Mouse (Mus musculus) MEL (cell line): Measurements from ENCODE around the gene Setd5. TPM values are rescaled to one million over a fixed set of nuclear protein-coding genes. Genes with fewer than 3 reads are reported as not detected.

Experiments
- DNase-seq: peaks from one replicate; pipeline ENCODE4 v3.0.0; 2011; ENCODE audit warnings: low read depth, low spot score
- H3K27ac ChIP-seq: 2 replicates; pipeline ENCODE4 v1.5.1; 2012; ENCODE audit warnings: low read depth, mild to moderate bottlenecking, control low read depth, low read length, moderate library complexity; ENCODE audit not compliant: control insufficient read depth
- H3K27me3 ChIP-seq, 2 experiments: fragments of 150-350 bp in 1 of 2; sonication (generic) in 1 of 2; 2 replicates each; pipeline ENCODE4 v1.6.1; 2012; ENCODE audit warnings: low read length in 2 of 2, mild to moderate bottlenecking in 2 of 2, improper control_type of control experiment in 1 of 2, moderate library complexity in 1 of 2; ENCODE audit not compliant: insufficient read depth in 2 of 2, control insufficient read depth in 1 of 2
- H3K36me3 ChIP-seq, 2 experiments: 2 replicates each; pipeline ENCODE4 v1.6.1; 2012 to 2014; ENCODE audit warnings: low read length in 2 of 2, improper control_type of control experiment in 1 of 2, inconsistent platforms in 1 of 2, mild to moderate bottlenecking in 1 of 2; ENCODE audit not compliant: insufficient read depth in 2 of 2, control insufficient read depth in 1 of 2
- H3K4me1 ChIP-seq, 2 experiments: fragments of 150-350 bp in 1 of 2; sonication (generic) in 1 of 2; 2 replicates each; pipeline ENCODE4 v1.6.1; 2012; ENCODE audit warnings: low read length in 2 of 2, improper control_type of control experiment in 1 of 2, mild to moderate bottlenecking in 1 of 2; ENCODE audit not compliant: insufficient read depth in 2 of 2, control insufficient read depth in 1 of 2
- H3K4me3 ChIP-seq, 2 experiments: fragments of 150-350 bp in 1 of 2; sonication (generic) in 1 of 2; 2 replicates each; pipeline ENCODE4 v1.5.1; 2012; ENCODE audit warnings: low read depth in 2 of 2, low read length in 2 of 2, mild to moderate bottlenecking in 2 of 2, moderate library complexity in 2 of 2, control low read depth in 1 of 2, improper control_type of control experiment in 1 of 2; ENCODE audit not compliant: control insufficient read depth in 1 of 2, insufficient read depth in 1 of 2
- H3K79me2 ChIP-seq: 2 replicates; pipeline ENCODE4 v1.6.1; 2012; ENCODE audit warnings: mild to moderate bottlenecking, low read length, moderate library complexity; ENCODE audit not compliant: control insufficient read depth, poor library complexity, insufficient read depth
- H3K9ac ChIP-seq: 2 replicates; pipeline ENCODE4 v1.6.1; 2012; ENCODE audit warnings: low read depth, mild to moderate bottlenecking, control low read depth, low read length, moderate library complexity; ENCODE audit not compliant: control insufficient read depth, poor library complexity, severe bottlenecking
- H3K9me3 ChIP-seq: fragments of 150-350 bp; sonication (generic); replicated peaks from 2 replicates; pipeline ENCODE4 v1.6.1; 2012; ENCODE audit warnings: mild to moderate bottlenecking, low read length, improper control_type of control experiment, moderate library complexity; ENCODE audit not compliant: insufficient read depth
- CTCF ChIP-seq, 3 experiments: IDR thresholded peaks in 2 of 3; conservative IDR thresholded peaks in 1 of 3; 2 replicates each; pipeline ENCODE4 v1.5.1; 2011 to 2012; ENCODE audit warnings: low read length in 3 of 3, low read depth in 2 of 3, mild to moderate bottlenecking in 2 of 3, improper control_type of control experiment in 1 of 3, inconsistent platforms in 1 of 3, mixed read lengths in 1 of 3, moderate library complexity in 1 of 3; ENCODE audit not compliant: control insufficient read depth in 1 of 3, insufficient read depth in 1 of 3, poor library complexity in 1 of 3, severe bottlenecking in 1 of 3
- ELF1 ChIP-seq: IDR thresholded peaks from 2 replicates; pipeline ENCODE4 v1.6.1; 2014; ENCODE audit warnings: low read depth, mild to moderate bottlenecking, inconsistent platforms, low read length, improper control_type of control experiment, moderate library complexity
- GATA1 ChIP-seq: IDR thresholded peaks from 2 replicates; pipeline ENCODE4 v1.6.1; 2011; ENCODE audit warnings: low read depth, low read length, improper control_type of control experiment
- JUND ChIP-seq: IDR thresholded peaks from 2 replicates; pipeline ENCODE4 v1.6.1; 2011; ENCODE audit warnings: low read depth, mild to moderate bottlenecking, improper control_type of control experiment, low read length
- MAFK ChIP-seq: IDR thresholded peaks from 2 replicates; pipeline ENCODE4 v1.6.1; 2011; ENCODE audit warnings: low read depth, mild to moderate bottlenecking, low read length, improper control_type of control experiment, borderline replicate concordance
- MYC ChIP-seq: IDR thresholded peaks from 2 replicates; pipeline ENCODE4 v1.6.1; 2011; ENCODE audit warnings: low read depth, mild to moderate bottlenecking, low read length, improper control_type of control experiment, moderate library complexity
- NELFE ChIP-seq: IDR thresholded peaks from 2 replicates; pipeline ENCODE4 v1.6.1; 2011; ENCODE audit warnings: low read depth, low read length, improper control_type of control experiment
- POLR2AphosphoS2 ChIP-seq: IDR thresholded peaks from 2 replicates; pipeline ENCODE4 v1.6.1; 2011; ENCODE audit warnings: low read length, improper control_type of control experiment
- RAD21 ChIP-seq: IDR thresholded peaks from 2 replicates; pipeline ENCODE4 v1.6.1; 2011; ENCODE audit warnings: mild to moderate bottlenecking, low read depth, low read length, improper control_type of control experiment
- RCOR1 ChIP-seq: IDR thresholded peaks from 2 replicates; pipeline ENCODE4 v1.6.1; 2012; ENCODE audit warnings: low read depth, mild to moderate bottlenecking, inconsistent platforms, low read length, improper control_type of control experiment
- SMC3 ChIP-seq: IDR thresholded peaks from 2 replicates; pipeline ENCODE4 v1.6.1; 2011; ENCODE audit warnings: low read depth, low read length, improper control_type of control experiment
- TAL1 ChIP-seq: IDR thresholded peaks from 2 replicates; pipeline ENCODE4 v1.6.1; 2012; ENCODE audit warnings: mild to moderate bottlenecking, inconsistent platforms, low read length, moderate library complexity, mixed read lengths
- TCF12 ChIP-seq: IDR thresholded peaks from 2 replicates; pipeline ENCODE4 v1.6.1; 2014; ENCODE audit warnings: low read depth, mild to moderate bottlenecking, inconsistent platforms, low read length, improper control_type of control experiment, moderate library complexity
- UBTF ChIP-seq: IDR thresholded peaks from 2 replicates; pipeline ENCODE4 v1.6.1; 2012; ENCODE audit warnings: low read depth, mild to moderate bottlenecking, inconsistent platforms, low read length, improper control_type of control experiment, moderate library complexity, borderline replicate concordance; ENCODE audit not compliant: insufficient read depth
- USF1 ChIP-seq: IDR thresholded peaks from 2 replicates; pipeline ENCODE4 v1.6.1; 2014; ENCODE audit warnings: low read depth, mild to moderate bottlenecking, inconsistent platforms, low read length, improper control_type of control experiment, moderate library complexity
- USF2 ChIP-seq, 2 experiments: IDR thresholded peaks; 2 replicates each; pipeline ENCODE4 v1.6.1; 2011 to 2012; ENCODE audit warnings: improper control_type of control experiment in 2 of 2, low read length in 2 of 2, borderline replicate concordance in 1 of 2, inconsistent platforms in 1 of 2, low read depth in 1 of 2, mild to moderate bottlenecking in 1 of 2; ENCODE audit not compliant: insufficient read depth in 1 of 2
- ZC3H11A ChIP-seq: IDR thresholded peaks from 2 replicates; pipeline ENCODE4 v1.6.1; 2012; ENCODE audit warnings: low read depth, mild to moderate bottlenecking, inconsistent platforms, low read length, improper control_type of control experiment
- ZKSCAN1 ChIP-seq: IDR thresholded peaks from 2 replicates; pipeline ENCODE4 v1.6.1; 2012; ENCODE audit warnings: low read depth, mild to moderate bottlenecking, inconsistent platforms, low read length, improper control_type of control experiment, moderate library complexity
- ZMIZ1 ChIP-seq: IDR thresholded peaks from 2 replicates; pipeline ENCODE4 v1.6.1; 2012; ENCODE audit warnings: low read depth, mild to moderate bottlenecking, inconsistent platforms, low read length, improper control_type of control experiment, moderate library complexity
- ZNF384 ChIP-seq: IDR thresholded peaks from 2 replicates; pipeline ENCODE4 v1.6.1; 2012; ENCODE audit warnings: low read depth, mild to moderate bottlenecking, inconsistent platforms, low read length, improper control_type of control experiment
- polyA plus RNA-seq, 2 experiments: library from polyadenylated mRNA; stranded (reverse) in 1 of 2; unstranded in 1 of 2; fragments of >175 nt in 1 of 2; fragments of >200 nt in 1 of 2; gene quantifications; 2 replicates each; pipeline versions ENCODE4 v1.2.1 to v1.2.4; 2012; ENCODE audit warnings: low replicate concordance in 2 of 2, low read depth in 1 of 2; ENCODE audit not compliant: insufficient read length in 2 of 2, insufficient read depth in 1 of 2, missing spikeins in 1 of 2
- total RNA-seq: library from RNA; depleted of rRNA; stranded (reverse); fragments of 300-350 nt; gene quantifications from 2 replicates; pipeline ENCODE4 v1.2.3, GENCODE M21; 2012

Setd5 gene
- total and polyA plus RNA-seq, 3 experiments: 43.5 to 185 (median 80.2) TPM

DNA sequence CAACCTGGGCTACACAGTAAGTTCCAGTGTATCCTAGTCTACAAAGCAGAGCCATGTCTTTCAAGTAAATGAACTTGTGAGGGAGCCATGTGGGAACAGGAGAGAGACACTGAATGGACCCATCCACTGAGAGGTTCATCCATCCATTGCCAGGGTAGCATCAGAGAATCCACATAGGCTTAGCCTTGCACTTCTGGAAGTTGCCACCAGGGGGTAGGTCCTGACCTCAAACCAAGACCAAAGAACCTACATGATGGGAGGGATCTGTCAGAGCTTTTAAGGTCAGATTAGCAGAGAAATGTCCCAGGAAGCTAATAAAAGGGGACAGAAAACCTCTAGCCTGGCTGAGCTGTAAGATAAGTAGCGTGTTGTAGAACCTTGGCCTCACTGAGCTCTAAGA lies 95.4 kb downstream of the Setd5 start:
- H3K27me3 ChIP-seq: no peaks in the 10 kb centered on the region
- no peaks in the 10 kb centered on the region; a peak in 1 of 4 replicates for H3K36me3 ChIP-seq
- no peak overlapping the region for H3K9ac ChIP-seq
- no peaks in the 10 kb centered on the region for H3K79me2 ChIP-seq
- H3K4me3 ChIP-seq: no peak overlapping the region
- H3K9me3 ChIP-seq: no peaks in the 10 kb centered on the region
- TF ChIP-seq ELF1 (no peak), CTCF (IDR thresholded peaks at IDR 0.05 in 2 of 3, conservative IDR thresholded peaks at IDR 0.05 in 1 of 3; ENCODE audit: control insufficient read depth in 1 of 3, insufficient read depth in 1 of 3, low read depth in 2 of 3, low read length in 3 of 3, poor library complexity in 1 of 3, severe bottlenecking in 1 of 3) (peak; percentile 70 to 96 (median 82)), USF1 (no peak), ZC3H11A (peak; percentile 76), RCOR1 (no peak), RAD21 (peak; percentile 79), SMC3 (peak; percentile 77)
- DNase-seq: peak; percentile 81
- 0 out of 4 replicates have a peak, but pooled peaks cover 0 to under 1% of the 10 kb centered on the region in 2 experiments for H3K4me1 ChIP-seq
- H3K27ac ChIP-seq: no peak overlapping the region

DNA sequence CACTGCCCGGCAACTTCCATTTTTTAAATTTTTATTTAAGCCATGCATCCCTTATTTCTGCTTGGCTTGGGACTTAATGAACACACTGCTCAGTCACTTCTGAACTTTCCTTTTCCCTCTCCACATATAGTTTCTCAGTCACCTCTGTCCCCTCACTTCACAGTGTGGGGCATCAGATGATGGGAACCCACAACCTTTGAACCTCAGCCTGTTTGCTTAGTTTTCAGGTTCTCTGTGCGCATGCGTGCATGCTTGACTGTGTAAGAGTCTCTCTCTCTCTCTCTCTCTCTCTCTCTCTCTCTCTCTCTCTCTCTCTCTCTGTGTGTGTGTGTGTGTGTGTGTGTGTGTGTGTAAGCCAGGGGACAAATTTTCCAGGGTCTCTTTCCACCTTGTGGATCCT lies 98.3 kb downstream of the Setd5 start:
- Histone ChIP-seq H3K9me3 (no peaks in the 10 kb centered on the region), H3K9ac (no peak overlapping the region), H3K36me3 (no peaks in the 10 kb centered on the region), H3K27me3 (peaks cover 0 to 6% of the 10 kb centered on the region in 2 experiments; a peak in 2 of 4 replicates), H3K4me3 (no peak overlapping the region), H3K79me2 (no peaks in the 10 kb centered on the region), H3K27ac (no peak overlapping the region), H3K4me1 (no peaks in the 10 kb centered on the region)
- no peak for DNase-seq
- TF ChIP-seq ZNF384 (no peak), ZC3H11A (no peak), NELFE (no peak), RAD21 (no peak), ZKSCAN1 (no peak), POLR2AphosphoS2 (no peak), TAL1 (no peak), ZMIZ1 (no peak), JUND (no peak), UBTF (no peak), USF2 (IDR thresholded peaks at IDR 0.05; ENCODE audit: borderline replicate concordance in 1 of 2, insufficient read depth in 1 of 2, low read depth in 1 of 2, low read length in 2 of 2) (no peak), CTCF (IDR thresholded peaks at IDR 0.05 in 2 of 3, conservative IDR thresholded peaks at IDR 0.05 in 1 of 3; ENCODE audit: control insufficient read depth in 1 of 3, insufficient read depth in 1 of 3, low read depth in 2 of 3, low read length in 3 of 3, poor library complexity in 1 of 3, severe bottlenecking in 1 of 3) (no peak), MAFK (no peak), MYC (no peak), GATA1 (no peak), TCF12 (no peak)
